Mouse (Mus musculus): ENCODE results near the gene Fibp. TPM values are rescaled to one million over a fixed set of nuclear protein-coding genes. Genes with fewer than 3 reads are reported as not detected.

Fibp gene
- polyA plus RNA-seq, 1 experiment: 2.4 TPM

DNA sequence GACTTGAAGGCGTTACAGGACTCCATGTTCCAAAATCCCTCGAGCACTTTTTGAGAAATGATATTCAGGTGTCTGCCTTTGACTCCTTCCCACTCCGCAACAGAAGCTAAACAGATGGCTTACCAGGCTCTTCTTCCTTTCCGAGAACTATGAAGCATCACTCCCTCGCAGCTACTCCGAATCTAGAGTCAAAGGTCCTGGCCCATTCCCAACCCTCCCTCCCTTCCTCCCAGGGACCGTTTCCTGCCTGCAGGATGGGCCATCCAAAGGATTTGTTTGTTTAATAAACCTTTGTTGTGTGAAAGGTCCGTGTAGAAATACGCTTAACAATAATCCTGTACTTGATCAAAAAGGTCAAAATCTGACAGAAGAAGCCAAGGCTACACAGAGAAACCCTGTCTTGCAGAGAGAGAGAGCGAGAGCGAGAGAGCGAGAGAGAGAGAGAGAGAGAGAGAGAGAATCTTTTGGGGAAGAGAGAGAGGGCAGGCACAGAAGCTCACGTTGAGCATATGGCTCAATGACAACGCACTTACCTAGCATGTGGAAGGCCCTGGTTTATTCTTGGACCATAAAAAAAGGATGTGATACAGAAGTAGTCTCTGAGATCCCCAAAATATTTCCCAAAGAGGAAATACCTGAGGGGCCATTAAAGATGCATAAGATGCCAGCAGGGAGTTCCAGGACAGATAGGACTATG is 2.5 kb upstream of the Fibp start, which contains the start of gene Ccdc85b:
Gene Ccdc85b (minus strand): TSS at position 149 of the 697 bp plus-strand sequence.
- H3K36me3 ChIP-seq (ENCODE audit: control insufficient read depth): peaks cover 14% of the 10 kb centered on the region
- no peaks in the 10 kb centered on the region for H3K9me3 ChIP-seq (ENCODE audit: control insufficient read depth, low read length)
- TF ChIP-seq GATA1 (IDR thresholded peaks at IDR 0.05; ENCODE audit: low read length) (no peak), TAL1 (IDR thresholded peaks at IDR 0.05; ENCODE audit: low read length) (no peak)
- H3K27me3 ChIP-seq (ENCODE audit: control insufficient read depth): peaks cover 10% of the 10 kb centered on the region
- peaks cover 68% of the 10 kb centered on the region for H3K4me1 ChIP-seq (ENCODE audit: control insufficient read depth)
- peak within 1 kb of the TSS; percentile 76 for H3K4me3 ChIP-seq (replicated peaks)

DNA sequence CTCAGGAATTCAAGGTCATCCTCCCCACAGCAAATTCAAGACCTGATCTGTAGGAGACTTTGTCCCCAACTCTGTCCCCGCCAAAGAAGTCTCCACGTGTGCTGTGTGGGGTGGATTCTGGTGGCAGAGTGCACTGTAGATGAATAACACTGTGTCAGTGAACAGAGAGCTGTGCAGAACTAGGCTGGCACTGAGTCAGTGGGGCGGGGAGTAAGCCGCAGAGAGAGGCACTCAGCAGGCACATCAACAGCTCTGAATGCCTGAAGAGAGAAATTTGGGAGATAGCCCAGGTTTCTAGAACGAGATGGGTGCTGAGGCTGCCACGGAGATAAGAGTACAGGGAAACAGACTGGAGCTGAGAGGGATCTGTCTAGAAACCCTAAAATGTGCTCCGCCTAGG is 1.4 kb upstream of the Fibp start:
- TF ChIP-seq TAL1 (IDR thresholded peaks at IDR 0.05; ENCODE audit: low read length) (no peak), GATA1 (IDR thresholded peaks at IDR 0.05; ENCODE audit: low read length) (no peak)
- H3K4me3 ChIP-seq (replicated peaks): no peak overlapping the region
- H3K36me3 ChIP-seq (ENCODE audit: control insufficient read depth): peaks cover 25% of the 10 kb centered on the region

DNA sequence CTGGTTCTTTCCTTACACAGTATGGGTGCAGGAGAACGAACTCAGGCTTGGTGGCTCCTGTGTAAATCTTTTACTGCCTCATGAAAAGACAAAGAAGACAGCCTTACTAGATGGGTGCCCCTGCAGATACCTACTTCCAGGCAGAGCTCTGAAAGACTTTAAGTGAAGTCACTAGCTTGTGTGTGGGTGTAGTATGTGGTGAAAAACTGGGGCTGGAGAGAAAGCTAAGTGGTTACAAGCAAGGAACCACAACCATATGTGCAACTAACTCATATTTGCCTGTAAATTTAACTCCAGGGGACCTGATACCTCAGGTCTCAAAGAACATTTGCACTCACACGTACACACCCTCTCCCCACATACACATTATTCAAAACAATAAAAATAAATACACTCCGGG is 519 bp upstream of the Fibp start:
- Histone ChIP-seq H3K4me3 (replicated peaks) (peak overlapping the region; percentile 83), H3K36me3 (ENCODE audit: control insufficient read depth) (peaks cover 28% of the 10 kb centered on the region), H3K4me1 (ENCODE audit: control insufficient read depth) (peaks cover 66% of the 10 kb centered on the region), H3K9me3 (ENCODE audit: control insufficient read depth, low read length) (no peaks in the 10 kb centered on the region), H3K27me3 (ENCODE audit: control insufficient read depth) (peaks cover 10% of the 10 kb centered on the region)
- TF ChIP-seq TAL1 (IDR thresholded peaks at IDR 0.05; ENCODE audit: low read length) (no peak), GATA1 (IDR thresholded peaks at IDR 0.05; ENCODE audit: low read length) (no peak)

More for the DNA sequence above, 1.4 kb upstream of the Fibp start:
- peaks cover 68% of the 10 kb centered on the region for H3K4me1 ChIP-seq (ENCODE audit: control insufficient read depth)
- no peaks in the 10 kb centered on the region for H3K9me3 ChIP-seq (ENCODE audit: control insufficient read depth, low read length)
- peaks cover 10% of the 10 kb centered on the region for H3K27me3 ChIP-seq (ENCODE audit: control insufficient read depth)

DNA sequence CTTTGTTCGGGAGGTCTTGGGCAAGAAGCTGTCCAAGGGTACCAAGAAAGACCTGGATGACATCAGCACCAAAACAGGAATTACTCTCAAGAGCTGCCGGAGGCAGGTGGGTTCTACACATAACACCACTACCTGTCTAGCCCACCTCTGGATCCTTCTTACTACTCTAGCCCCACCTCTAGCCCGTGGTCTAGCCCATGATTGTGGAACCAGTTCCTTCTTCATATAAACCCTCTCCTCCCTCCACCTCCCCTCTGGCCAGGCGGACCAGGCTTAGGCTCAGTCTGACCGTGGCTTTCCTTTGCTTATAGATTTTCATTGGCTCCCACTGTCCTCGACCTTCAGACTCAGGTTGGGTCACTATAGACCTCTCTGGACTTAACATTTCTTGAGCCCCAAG is 996 bp downstream of the Fibp start:
- Histone ChIP-seq H3K36me3 (ENCODE audit: control insufficient read depth) (peaks cover 41% of the 10 kb centered on the region), H3K4me1 (ENCODE audit: control insufficient read depth) (peaks cover 52% of the 10 kb centered on the region), H3K27me3 (ENCODE audit: control insufficient read depth) (peaks cover 6% of the 10 kb centered on the region), H3K9me3 (ENCODE audit: control insufficient read depth, low read length) (no peaks in the 10 kb centered on the region), H3K4me3 (replicated peaks) (peak overlapping the region; percentile 83)
- TF ChIP-seq GATA1 (IDR thresholded peaks at IDR 0.05; ENCODE audit: low read length): no peak
- no peak for TF ChIP-seq TAL1 (IDR thresholded peaks at IDR 0.05; ENCODE audit: low read length)

DNA sequence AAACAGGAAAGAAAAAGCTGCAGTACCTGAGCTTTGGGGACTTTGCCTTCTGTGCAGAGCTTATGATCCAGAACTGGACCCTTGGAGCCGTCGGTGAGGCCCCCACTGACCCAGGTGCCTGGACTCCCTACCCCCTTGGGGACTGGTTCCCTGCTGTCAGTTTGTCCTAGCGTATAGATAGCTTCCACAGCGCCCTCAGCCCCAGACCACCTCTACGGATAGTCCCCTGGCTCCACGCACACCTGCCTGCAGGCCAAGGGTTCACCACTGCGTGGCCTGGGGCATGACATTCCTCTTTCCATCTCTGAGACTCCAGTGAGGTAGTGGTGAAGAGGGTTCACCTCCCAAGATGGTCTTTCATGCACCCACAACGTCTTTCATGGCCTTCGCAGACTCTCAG is 2.8 kb downstream of the Fibp start:
- Histone ChIP-seq H3K4me3 (replicated peaks) (no peak overlapping the region), H3K4me1 (ENCODE audit: control insufficient read depth) (peaks cover 34% of the 10 kb centered on the region), H3K9me3 (ENCODE audit: control insufficient read depth, low read length) (no peaks in the 10 kb centered on the region), H3K36me3 (ENCODE audit: control insufficient read depth) (peaks cover 50% of the 10 kb centered on the region), H3K27me3 (ENCODE audit: control insufficient read depth) (no peaks in the 10 kb centered on the region; the same call in 1 of the 2 replicates)
- no peak for TF ChIP-seq TAL1 (IDR thresholded peaks at IDR 0.05; ENCODE audit: low read length)
- TF ChIP-seq GATA1 (IDR thresholded peaks at IDR 0.05; ENCODE audit: low read length): no peak

DNA sequence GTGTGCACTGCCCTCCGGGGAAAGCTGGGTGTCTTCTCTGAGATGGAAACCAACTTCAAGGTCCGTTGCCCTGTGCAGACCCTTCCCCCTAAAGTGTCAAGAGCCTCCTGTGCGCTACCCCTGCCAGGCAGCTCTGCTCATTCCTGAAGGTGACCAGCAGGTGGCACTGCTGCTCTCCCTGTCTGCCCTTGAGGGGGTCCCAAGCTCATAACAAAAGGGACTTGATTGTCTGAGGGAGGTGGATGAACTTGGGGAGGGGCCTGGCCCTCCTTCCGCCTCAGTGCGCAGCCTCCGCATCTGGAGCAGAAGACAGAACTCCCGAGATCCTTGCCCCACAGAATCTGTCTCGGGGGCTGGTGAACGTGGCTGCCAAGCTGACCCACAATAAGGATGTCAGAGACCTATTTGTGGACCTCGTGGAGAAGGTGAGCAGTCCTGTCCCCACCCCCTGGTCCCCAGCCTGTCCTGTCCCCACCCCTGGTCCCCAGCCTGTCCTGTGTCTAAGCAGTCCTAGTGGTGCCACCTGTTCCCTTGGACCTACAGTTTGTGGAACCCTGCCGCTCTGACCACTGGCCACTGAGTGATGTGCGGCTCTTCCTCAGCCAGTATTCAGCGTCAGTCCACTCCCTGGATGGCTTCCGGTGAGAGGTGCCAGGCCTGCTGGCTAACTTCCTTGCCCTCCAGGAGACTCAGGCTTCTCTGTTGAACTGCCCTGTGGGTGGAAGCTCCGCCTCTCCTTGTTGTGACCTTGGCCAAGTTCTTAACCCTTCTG is 3.6 kb downstream of the Fibp start:
- H3K36me3 ChIP-seq (ENCODE audit: control insufficient read depth): peaks cover 50% of the 10 kb centered on the region
- H3K27me3 ChIP-seq (ENCODE audit: control insufficient read depth): no peaks in the 10 kb centered on the region
- TF ChIP-seq GATA1 (IDR thresholded peaks at IDR 0.05; ENCODE audit: low read length): no peak
- no peak overlapping the region for H3K4me3 ChIP-seq (replicated peaks)
- H3K9me3 ChIP-seq (ENCODE audit: control insufficient read depth, low read length): no peaks in the 10 kb centered on the region
- H3K4me1 ChIP-seq (ENCODE audit: control insufficient read depth): peaks cover 28% of the 10 kb centered on the region

DNA sequence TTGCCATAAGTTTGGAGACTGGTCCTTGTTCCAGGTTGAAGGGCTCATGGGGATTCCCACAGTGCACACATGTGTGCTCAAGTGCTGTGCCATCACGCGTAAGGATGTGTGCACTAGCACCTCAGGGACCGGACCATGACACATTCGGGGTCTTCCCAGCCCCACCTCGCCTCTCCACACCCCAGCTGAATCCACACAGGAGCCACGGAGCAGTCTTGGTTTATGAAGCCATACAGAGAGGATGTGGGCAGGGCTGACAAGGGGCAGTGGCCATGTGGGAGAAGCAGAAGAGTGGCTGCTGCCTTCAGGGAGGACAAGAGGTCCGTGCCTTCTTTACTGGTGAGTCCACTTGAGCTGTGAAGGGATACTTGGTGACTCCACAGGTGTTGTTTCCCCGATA is 4.6 kb downstream of the Fibp start:
- peaks cover 3% of the 10 kb centered on the region for H3K27me3 ChIP-seq (ENCODE audit: control insufficient read depth)
- peaks cover 18% of the 10 kb centered on the region for H3K4me1 ChIP-seq (ENCODE audit: control insufficient read depth)
- peaks cover 50% of the 10 kb centered on the region for H3K36me3 ChIP-seq (ENCODE audit: control insufficient read depth)
- no peaks in the 10 kb centered on the region for H3K9me3 ChIP-seq (ENCODE audit: control insufficient read depth, low read length)
- TF ChIP-seq TAL1 (IDR thresholded peaks at IDR 0.05; ENCODE audit: low read length) (no peak), GATA1 (IDR thresholded peaks at IDR 0.05; ENCODE audit: low read length) (no peak)
- H3K4me3 ChIP-seq (replicated peaks): no peak overlapping the region

DNA sequence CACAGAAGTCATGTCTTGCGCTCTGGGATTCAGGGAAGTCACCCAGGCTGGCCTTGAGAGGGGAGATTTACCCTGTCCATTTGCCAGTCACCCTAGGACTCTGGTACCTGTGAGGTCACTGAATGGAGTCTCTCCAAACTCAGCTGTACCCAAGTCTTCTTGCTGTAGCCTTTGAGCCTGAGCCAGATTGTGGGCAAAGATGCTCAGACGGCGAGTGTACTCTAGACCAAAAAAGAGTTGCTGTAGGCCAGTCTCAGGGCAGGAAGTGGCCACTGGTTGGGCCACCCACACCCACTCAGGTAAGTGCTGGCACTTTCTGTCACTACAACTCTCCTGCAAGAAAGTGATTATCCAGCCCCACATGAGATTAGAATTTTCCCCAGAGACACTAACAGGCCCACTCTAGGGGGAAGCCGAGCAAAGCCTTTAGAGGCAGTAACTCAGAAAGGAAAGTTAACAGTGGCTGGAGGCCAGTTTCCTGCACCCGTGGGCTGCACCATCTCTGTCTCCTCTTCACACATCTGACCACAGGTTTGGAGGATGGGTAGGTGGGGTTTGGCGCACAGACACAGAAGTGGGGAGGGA is 6.6 kb downstream of the Fibp start:
- no peaks in the 10 kb centered on the region for H3K9me3 ChIP-seq (ENCODE audit: control insufficient read depth, low read length)
- no peak overlapping the region for H3K4me3 ChIP-seq (replicated peaks)
- TF ChIP-seq GATA1 (IDR thresholded peaks at IDR 0.05; ENCODE audit: low read length): no peak
- no peak for TF ChIP-seq TAL1 (IDR thresholded peaks at IDR 0.05; ENCODE audit: low read length)
- peaks cover 3% of the 10 kb centered on the region; the same call in 1 of the 2 replicates for H3K4me1 ChIP-seq (ENCODE audit: control insufficient read depth)
- H3K36me3 ChIP-seq (ENCODE audit: control insufficient read depth): peaks cover 50% of the 10 kb centered on the region
- H3K27me3 ChIP-seq (ENCODE audit: control insufficient read depth): peaks cover 6% of the 10 kb centered on the region

DNA sequence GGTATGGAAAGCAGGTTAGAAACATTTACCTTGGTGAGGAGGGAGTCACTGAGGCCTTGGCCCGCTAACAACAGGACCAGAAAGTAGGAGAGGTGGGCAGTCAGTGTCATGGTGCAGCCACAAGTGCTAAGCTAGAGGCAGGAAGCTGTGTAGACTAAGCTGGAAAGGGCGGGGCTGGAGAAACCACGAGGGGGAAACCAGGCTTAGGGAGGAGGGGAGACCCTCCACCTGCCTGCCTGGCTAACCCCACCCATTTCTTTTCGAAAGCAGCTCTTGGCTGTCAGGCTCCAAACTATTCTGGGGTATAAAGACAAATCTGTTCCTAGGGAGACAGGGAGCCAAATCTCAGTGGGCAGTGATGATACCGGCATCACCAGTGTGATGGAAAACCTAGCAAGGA is 8.0 kb downstream of the Fibp start, which contains the start of gene Ctsw:
Gene Ctsw (minus strand): TSS at position 134 of the 400 bp plus-strand sequence.
- Histone ChIP-seq H3K4me1 (ENCODE audit: control insufficient read depth) (peaks cover 2% of the 10 kb centered on the region), H3K9me3 (ENCODE audit: control insufficient read depth, low read length) (no peaks in the 10 kb centered on the region), H3K4me3 (replicated peaks) (no peak within 1 kb of the TSS), H3K36me3 (ENCODE audit: control insufficient read depth) (peaks cover 39% of the 10 kb centered on the region), H3K27me3 (ENCODE audit: control insufficient read depth) (peaks cover 16% of the 10 kb centered on the region)
- TF ChIP-seq TAL1 (IDR thresholded peaks at IDR 0.05; ENCODE audit: low read length) (no peak), GATA1 (IDR thresholded peaks at IDR 0.05; ENCODE audit: low read length) (no peak)

Measured in erythroblast, embryonic 14.5 days (primary cell).